Mouse (Mus musculus) lung, postnatal 10 days (tissue): ENCODE measurements around the gene Zfp960.
"Not testable (repeated sequence)": the region's sequence is repeated elsewhere in the genome, so short reads cannot be mapped to it uniquely, and the experiment has no call there.

ENCODE experiments used
- DNase-seq: peaks from one replicate; pipeline ENCODE4 v3.0.0; 2021

Zfp960 gene

GRCm38 (mm10) chr17:17063628-17064494, at the start of gene Zfp960:
Gene Zfp960 (plus strand): TSS chr17:17064113.
- peak; percentile 94 for DNase-seq

DNA sequence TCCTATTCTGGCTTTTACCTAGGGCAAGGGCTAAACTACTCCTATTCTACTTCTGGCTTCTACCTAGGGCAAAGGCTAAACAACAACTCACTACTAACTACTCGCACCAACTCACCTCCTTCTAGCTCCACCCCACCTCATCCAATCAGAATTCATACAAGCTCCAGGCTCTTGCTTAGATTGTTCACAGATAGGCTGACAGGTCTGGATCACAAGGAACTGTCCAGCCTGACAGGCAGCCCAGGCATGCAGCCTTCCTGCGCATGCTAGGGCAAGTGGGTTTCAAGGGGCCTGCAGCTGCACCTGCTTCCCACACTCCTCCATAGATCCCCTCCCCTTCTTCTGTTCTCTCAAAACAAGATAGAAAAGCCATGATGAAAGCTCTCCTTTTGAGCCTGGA, 45.8 kb upstream of the Zfp960 start:
- not testable (repeated sequence) for DNase-seq

GRCm38 (mm10) chr17:17059566-17059965, 4.3 kb upstream of the Zfp960 start:
- not testable (repeated sequence) for DNase-seq

DNA sequence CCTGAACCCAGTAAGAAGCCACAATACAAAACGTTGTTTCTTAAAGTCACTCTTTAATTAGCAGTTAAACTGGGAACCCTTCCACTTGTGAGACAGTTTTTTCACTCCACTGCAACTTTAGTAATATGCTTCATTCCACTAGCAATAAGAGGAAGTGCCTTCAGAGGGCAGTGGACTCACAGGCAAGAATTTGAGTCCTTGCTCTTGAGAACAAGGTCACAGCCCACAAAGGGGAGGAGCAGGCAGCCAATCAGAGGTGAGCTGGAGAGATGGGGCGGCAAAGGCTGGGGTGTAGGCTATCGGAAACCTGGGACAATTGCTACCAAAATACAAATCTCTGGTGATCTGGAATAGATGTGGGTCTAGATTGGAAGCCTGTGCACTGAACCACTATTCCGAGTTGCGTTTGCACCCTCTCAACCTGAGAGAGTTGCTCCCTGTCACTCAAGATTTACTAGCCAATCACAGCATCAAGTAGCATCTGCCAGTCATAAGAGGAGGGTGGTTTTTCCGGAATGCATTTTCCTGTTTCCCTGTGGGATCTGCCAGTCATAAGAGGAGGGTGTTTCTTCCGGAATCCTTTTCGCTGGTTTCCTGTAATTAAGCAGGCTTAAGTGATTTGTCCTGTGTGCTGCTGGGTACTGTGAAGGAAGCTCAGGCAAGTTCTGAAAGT, 57.1 kb downstream of the Zfp960 start, which contains the start of gene Zfp97:
TSS of gene Zfp97 (plus strand) at position 586 of the 673 bp plus-strand sequence.
- DNase-seq, result not testable (repeated sequence)
